Mouse (Mus musculus) small intestine, adult 2 months (tissue): Measurements from ENCODE around the gene Nprl2. TPM values are rescaled to one million over a fixed set of nuclear protein-coding genes. Genes with fewer than 3 reads are reported as not detected.

Experiments
- H3K27ac ChIP-seq: fragments of 200-500 bp; 2 replicates; pipeline ENCODE4 v1.5.1; 2012; ENCODE audit warnings: low read depth, low read length, control low read depth, inconsistent platforms; ENCODE audit not compliant: insufficient read depth
- H3K27me3 ChIP-seq: fragments of 200-500 bp; 2 replicates; pipeline ENCODE4 v1.6.1; 2012; ENCODE audit warnings: mild to moderate bottlenecking, moderate library complexity, low read length, inconsistent platforms; ENCODE audit not compliant: control insufficient read depth, insufficient read depth
- H3K36me3 ChIP-seq: fragments of 200-500 bp; 2 replicates; pipeline ENCODE4 v1.6.1; 2012; ENCODE audit warnings: mild to moderate bottlenecking, low read length, control low read depth, inconsistent platforms; ENCODE audit not compliant: control insufficient read depth, insufficient read depth
- H3K4me1 ChIP-seq: fragments of 200-500 bp; 2 replicates; pipeline ENCODE4 v1.6.1; 2012; ENCODE audit warnings: low read length, inconsistent platforms, mixed read lengths; ENCODE audit not compliant: control insufficient read depth, insufficient read depth, insufficient read length
- H3K4me3 ChIP-seq: fragments of 200-500 bp; 2 replicates; pipeline ENCODE4 v1.5.1; 2012; ENCODE audit warnings: low read depth, mild to moderate bottlenecking, control low read depth, inconsistent platforms, low read length, moderate library complexity
- CTCF ChIP-seq: fragments of 200-500 bp; IDR thresholded peaks from 2 replicates; pipeline ENCODE4 v1.5.1; 2012; ENCODE audit warnings: low read depth, mild to moderate bottlenecking, control low read depth, inconsistent platforms, low read length, moderate library complexity, mixed read lengths; ENCODE audit not compliant: insufficient replicate concordance, insufficient read length; ENCODE audit errors: extremely low read depth
- POLR2A ChIP-seq: fragments of 200-500 bp; IDR thresholded peaks from 2 replicates; pipeline ENCODE4 v1.6.1; 2012; ENCODE audit warnings: low read depth, mild to moderate bottlenecking, control low read depth, inconsistent platforms, low read length, moderate library complexity
- WGBS: fragments of 180-500 bp; shearing (Covaris S2); methylation state at CpG from one replicate; pipeline ENCODE4 v1.1.7; 2018; 5-methylcytosine and 5-hydroxymethylcytosine counted together
- polyA plus RNA-seq: library from polyadenylated mRNA; depleted of rRNA; stranded (reverse); fragments of >200 nt; gene quantifications from 2 replicates; pipeline ENCODE4 v1.2.3, GENCODE M21; 2012

Nprl2 gene
- polyA plus RNA-seq, 1 experiment = 23.3 TPM

- no peak overlapping the region for H3K27ac ChIP-seq
- peaks cover 19% of the 10 kb centered on the region for H3K4me1 ChIP-seq
- 89% methylated on average over 7 of the region's 7 CpGs for WGBS
- H3K4me3 ChIP-seq = no peak overlapping the region
- TF ChIP-seq CTCF (no peak), POLR2A (no peak)
- no peaks in the 10 kb centered on the region for H3K27me3 ChIP-seq
- peaks cover 24% of the 10 kb centered on the region for H3K36me3 ChIP-seq
Observed at GRCm38 (mm10) chr9:107538231-107538630, 3.8 kb upstream of the Nprl2 start.

GRCm38 (mm10) chr9:107538711-107539110 lies 3.3 kb upstream of the Nprl2 start:
- 88% methylated on average over 3 of the region's 3 CpGs for WGBS
- no peak overlapping the region for H3K4me3 ChIP-seq
- H3K4me1 ChIP-seq = peaks cover 15% of the 10 kb centered on the region
- no peaks in the 10 kb centered on the region for H3K27me3 ChIP-seq
- H3K36me3 ChIP-seq = peaks cover 24% of the 10 kb centered on the region
- no peak overlapping the region for H3K27ac ChIP-seq
- TF ChIP-seq CTCF (no peak), POLR2A (no peak)

GRCm38 (mm10) chr9:107539940-107540339 lies 2.1 kb upstream of the Nprl2 start:
- WGBS = 93% methylated on average over 8 of the region's 8 CpGs
- TF ChIP-seq POLR2A (no peak), CTCF (no peak)
- Histone ChIP-seq H3K27me3 (no peaks in the 10 kb centered on the region), H3K4me3 (no peak overlapping the region), H3K27ac (no peak overlapping the region), H3K36me3 (peaks cover 31% of the 10 kb centered on the region), H3K4me1 (peaks cover 15% of the 10 kb centered on the region)

GRCm38 (mm10) chr9:107540420-107540819 lies 1.6 kb upstream of the Nprl2 start:
- no peaks in the 10 kb centered on the region for H3K27me3 ChIP-seq
- H3K36me3 ChIP-seq = peaks cover 31% of the 10 kb centered on the region
- 68% methylated on average over 4 of the region's 4 CpGs for WGBS
- no peak overlapping the region for H3K4me3 ChIP-seq
- no peak overlapping the region for H3K27ac ChIP-seq
- TF ChIP-seq CTCF = no peak
- no peak for TF ChIP-seq POLR2A
- peaks cover 15% of the 10 kb centered on the region for H3K4me1 ChIP-seq

- Histone ChIP-seq H3K4me3 (no peak overlapping the region), H3K27me3 (no peaks in the 10 kb centered on the region), H3K4me1 (peaks cover 12% of the 10 kb centered on the region), H3K36me3 (peaks cover 31% of the 10 kb centered on the region), H3K27ac (no peak overlapping the region)
- no peak for TF ChIP-seq POLR2A
- TF ChIP-seq CTCF = no peak
- WGBS = 35% methylated on average over 10 of the region's 10 CpGs
Observed at GRCm38 (mm10) chr9:107541005-107541404, 1.0 kb upstream of the Nprl2 start.

GRCm38 (mm10) chr9:107542352-107542686 lies 293 bp downstream of the Nprl2 start:
- Histone ChIP-seq H3K4me3 (peak overlapping the region; percentile 76), H3K27me3 (no peaks in the 10 kb centered on the region), H3K27ac (no peak overlapping the region), H3K36me3 (peaks cover 31% of the 10 kb centered on the region), H3K4me1 (peaks cover 12% of the 10 kb centered on the region)
- under 1% methylated on average over 11 of the region's 11 CpGs for WGBS
- no peak for TF ChIP-seq CTCF
- TF ChIP-seq POLR2A = no peak

GRCm38 (mm10) chr9:107542721-107543120 lies 695 bp downstream of the Nprl2 start:
- TF ChIP-seq POLR2A (no peak), CTCF (no peak)
- no peak overlapping the region for H3K4me3 ChIP-seq

GRCm38 (mm10) chr9:107543299-107543698 lies 1.3 kb downstream of the Nprl2 start:
- TF ChIP-seq POLR2A = no peak
- no peak for TF ChIP-seq CTCF
- Histone ChIP-seq H3K36me3 (peaks cover 23% of the 10 kb centered on the region), H3K27me3 (no peaks in the 10 kb centered on the region), H3K27ac (no peak overlapping the region), H3K4me3 (no peak overlapping the region), H3K4me1 (peaks cover 15% of the 10 kb centered on the region)
- 85% methylated on average over 11 of the region's 11 CpGs for WGBS

More at GRCm38 (mm10) chr9:107542721-107543120, 695 bp downstream of the Nprl2 start:
- no peak overlapping the region for H3K27ac ChIP-seq
- peaks cover 15% of the 10 kb centered on the region for H3K4me1 ChIP-seq
- peaks cover 29% of the 10 kb centered on the region for H3K36me3 ChIP-seq
- 45% methylated on average over 8 of the region's 8 CpGs for WGBS
- H3K27me3 ChIP-seq = no peaks in the 10 kb centered on the region
